Mouse (Mus musculus) c-Kit-positive CD71-negative TER-119-negative erythroid progenitor cells, embryonic 14.5 days (primary cell): ENCODE data around the gene Alox12.

ENCODE experiments used
- DNase-seq: peaks from one replicate; pipeline ENCODE4 v3.0.0-alpha.2; 2013; ENCODE audit warnings: low read depth

Gene Alox12

DNA sequence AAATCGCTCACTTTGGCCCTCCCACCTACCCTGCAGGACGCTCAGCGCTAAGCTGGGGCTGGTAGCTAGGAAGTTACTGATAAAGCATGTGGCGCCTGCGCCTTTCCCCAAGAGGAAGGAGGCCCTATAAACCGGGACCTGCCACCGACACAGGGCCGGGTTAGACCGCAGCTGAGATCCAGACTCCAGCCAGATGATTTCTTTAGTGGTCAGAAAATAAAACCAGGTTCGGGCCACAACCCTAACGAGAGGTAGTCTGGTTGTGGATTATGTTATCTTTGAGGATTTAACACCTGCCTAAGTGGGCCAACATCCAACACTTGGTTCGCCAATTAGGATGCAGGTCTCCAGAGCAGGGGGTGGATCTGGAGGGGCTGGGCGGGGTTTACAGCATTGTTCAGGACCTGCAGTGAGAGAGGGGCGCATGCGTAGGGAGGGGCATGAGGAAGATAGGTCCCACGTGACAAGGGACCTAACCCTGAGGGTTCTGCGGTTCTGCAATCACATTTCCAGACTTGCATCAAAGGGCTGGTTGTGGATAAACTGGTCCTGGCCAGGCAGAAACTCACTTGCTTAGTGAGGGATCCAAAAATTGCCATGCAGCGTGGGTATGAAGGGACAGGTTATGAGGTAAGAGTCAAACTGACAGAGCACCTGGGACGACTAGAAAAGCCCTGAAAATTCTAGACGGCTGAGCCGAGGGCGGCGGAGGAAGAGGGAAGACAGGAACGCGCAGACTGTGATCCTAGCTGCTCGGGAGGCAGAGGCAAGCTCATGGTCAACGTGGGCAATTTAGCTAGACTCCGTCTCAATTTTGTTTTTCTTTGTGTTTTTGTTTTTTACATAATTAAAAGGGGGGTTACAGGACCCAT is 34.2 kb downstream of the Alox12 start, which contains the start of gene Slc16a13:
Slc16a13 (minus strand) TSS at position 334 of the 872 bp plus-strand sequence.
- DNase-seq, result peak; percentile 98

- DNase-seq, result no peak
Observed at GRCm38 (mm10) chr11:70220323-70220722, 34.8 kb downstream of the Alox12 start.

GRCm38 (mm10) chr11:70219873-70220272 is 35.3 kb downstream of the Alox12 start:
- no peak for DNase-seq

DNA sequence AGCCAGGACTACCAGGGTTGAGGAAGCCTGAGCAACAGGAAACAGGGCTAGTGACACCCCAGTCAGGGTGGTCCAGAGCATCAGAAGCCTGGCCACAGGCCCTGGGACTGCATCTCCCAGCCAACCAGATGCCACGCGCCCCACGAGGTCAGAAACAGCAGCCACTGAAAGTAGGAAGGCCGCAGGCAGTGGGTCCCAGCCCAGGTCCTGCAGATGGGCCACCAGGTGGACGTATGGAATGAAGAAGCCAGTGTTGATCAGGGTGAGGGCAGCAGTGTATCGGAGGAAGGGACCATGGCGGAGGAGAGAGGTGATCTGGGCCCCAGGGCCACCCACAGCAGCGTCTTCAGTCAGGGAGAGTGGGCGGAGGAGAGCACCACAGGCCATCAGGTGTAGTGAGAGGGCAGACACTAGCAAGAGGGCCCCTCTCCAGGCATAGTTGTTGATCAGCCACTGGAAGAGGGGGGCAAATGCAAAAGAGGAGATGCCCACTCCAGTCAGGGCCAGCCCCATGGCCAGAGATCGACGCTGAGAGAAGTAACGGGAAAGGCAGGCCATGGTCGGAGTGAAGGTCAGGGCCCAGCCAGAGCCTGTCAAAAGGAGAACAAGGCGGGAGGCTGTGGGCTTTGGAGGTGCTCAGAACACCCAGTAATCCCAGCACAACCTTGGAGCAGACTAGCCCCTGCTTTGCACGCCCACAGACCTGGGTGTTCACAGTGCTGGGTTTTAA is 36.2 kb downstream of the Alox12 start:
- DNase-seq, result no peak

DNA sequence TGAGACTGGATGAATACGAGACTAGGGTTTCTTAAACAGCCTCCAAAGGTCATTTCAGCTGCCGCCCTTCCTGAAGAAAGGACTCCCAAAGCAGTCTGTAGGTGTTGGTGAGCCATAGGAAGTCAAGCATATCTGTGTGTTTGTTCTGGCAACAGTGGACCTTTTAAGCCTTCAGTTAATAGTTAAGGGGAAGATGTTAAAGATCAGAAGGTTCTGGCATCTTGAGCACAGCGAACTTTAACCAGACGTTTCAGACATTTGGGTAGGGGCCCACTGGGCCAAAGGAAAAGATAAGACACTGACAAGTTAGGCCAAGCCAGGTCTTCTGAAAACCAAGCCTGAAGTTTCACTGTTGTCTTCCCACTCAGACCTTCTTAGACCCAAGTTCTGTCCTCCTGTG is 37.1 kb downstream of the Alox12 start:
- no peak for DNase-seq

- no peak for DNase-seq
Observed at GRCm38 (mm10) chr11:70216103-70216502, 39.0 kb downstream of the Alox12 start.

DNA sequence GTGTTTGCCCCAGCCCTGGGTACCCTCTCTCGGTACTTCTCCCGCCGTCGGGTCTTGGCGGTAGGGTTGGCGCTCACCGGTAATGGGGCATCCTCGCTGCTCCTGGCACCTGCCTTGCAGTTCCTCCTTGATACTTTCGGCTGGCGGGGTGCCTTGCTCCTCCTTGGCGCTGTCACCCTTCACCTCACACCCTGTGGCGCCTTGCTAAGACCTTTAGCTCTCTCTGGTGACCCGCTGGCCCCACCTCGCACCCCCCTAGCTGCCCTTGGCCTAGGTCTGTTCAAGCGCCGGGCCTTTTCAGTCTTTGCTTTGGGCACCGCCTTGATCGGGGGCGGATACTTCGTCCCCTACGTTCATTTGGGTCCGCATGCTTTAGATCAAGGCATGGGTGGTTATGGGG is 39.9 kb downstream of the Alox12 start:
- no peak for DNase-seq

DNA sequence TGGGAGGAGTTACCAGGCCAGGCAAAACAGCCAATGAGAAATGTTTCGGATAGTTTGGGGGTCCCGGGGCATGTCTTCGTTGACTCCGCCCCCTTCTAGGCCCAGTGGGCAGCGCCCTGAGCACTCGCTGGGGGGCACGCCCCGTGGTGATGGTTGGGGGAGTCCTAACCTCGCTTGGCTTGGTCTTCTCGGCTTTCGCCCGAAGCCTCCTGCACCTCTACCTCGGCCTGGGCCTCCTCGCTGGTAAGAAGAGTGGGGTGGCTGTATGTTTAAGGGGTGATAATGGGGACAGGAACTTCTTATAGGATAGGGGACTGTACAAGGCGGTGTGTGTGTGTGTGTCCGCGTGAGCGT is 40.3 kb downstream of the Alox12 start:
- DNase-seq, result no peak

DNA sequence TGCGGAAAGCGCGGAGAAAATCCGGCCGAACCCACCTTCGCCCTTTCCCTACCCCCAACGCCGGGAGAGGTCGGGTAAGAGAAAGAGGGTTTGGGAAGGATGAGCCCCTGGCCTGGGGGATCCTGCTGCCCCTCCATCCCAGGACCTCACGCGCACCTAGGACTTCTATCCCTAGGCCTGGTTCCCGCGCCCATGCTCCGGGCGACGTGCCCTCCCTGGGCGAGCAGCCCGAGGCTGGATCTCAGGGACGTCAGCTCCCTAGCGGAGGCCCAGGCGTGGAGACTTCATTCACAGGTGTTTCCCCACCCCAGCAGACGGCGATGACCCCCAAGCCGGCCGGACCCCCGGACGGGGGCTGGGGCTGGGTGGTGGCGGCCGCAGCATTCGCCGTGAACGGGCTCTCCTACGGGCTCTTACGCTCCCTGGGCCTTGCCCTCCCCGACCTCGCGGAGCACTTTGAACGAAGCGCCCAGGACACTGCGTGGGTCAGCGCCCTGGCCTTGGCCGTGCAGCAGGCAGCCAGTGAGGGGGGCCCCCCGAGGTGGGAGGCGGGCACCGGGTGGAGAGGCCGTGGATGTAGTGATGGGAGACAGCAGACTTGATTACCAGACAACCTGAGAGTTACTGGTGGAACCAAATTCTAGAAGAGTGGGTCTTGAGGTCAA is 40.8 kb downstream of the Alox12 start:
- no peak for DNase-seq

DNA sequence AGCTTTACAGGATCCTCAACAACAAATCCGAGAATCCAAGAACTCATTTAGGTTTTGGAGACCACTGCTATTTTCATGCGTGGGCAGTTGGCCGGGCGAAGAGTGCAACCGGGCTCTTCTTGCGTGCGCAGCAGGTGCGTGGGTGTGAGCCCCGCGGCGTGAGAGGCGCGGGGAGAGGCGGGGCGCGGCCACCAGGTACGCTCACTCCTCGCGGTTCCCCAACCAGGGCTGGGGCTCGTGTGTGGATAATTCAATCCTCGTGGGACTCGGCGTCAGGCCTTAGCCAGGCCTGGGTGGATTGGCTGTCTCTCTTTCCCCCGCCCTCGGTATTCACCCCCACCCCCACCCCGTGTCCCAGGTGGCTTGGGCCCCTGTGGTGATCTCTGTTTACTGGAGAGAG is 41.4 kb downstream of the Alox12 start:
- no peak for DNase-seq

GRCm38 (mm10) chr11:70212896-70213295 is 42.3 kb downstream of the Alox12 start:
- peak; percentile 74 for DNase-seq

DNA sequence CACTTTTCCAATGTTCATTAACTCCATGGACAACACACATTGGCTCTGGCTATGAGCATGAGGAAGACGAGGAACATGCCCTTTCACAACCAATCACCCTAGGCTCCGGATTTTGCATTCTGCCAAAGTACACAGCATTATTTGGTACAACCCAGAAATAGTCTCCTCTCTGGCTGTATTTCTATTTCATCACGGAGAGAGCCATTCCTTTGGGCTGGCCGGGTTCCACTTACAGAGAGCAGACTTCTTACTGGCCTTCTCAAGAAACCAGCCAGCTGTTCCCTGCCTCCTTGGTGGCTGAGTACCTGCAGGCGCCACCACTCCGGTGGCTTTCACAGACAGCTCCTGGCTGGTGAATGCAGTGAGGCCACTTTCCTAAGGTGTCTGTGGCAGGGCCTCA is 42.7 kb downstream of the Alox12 start, which contains the start of gene Slc16a11:
Slc16a11 (plus strand) TSS at position 330 of the 400 bp plus-strand sequence.
- DNase-seq, result no peak

DNA sequence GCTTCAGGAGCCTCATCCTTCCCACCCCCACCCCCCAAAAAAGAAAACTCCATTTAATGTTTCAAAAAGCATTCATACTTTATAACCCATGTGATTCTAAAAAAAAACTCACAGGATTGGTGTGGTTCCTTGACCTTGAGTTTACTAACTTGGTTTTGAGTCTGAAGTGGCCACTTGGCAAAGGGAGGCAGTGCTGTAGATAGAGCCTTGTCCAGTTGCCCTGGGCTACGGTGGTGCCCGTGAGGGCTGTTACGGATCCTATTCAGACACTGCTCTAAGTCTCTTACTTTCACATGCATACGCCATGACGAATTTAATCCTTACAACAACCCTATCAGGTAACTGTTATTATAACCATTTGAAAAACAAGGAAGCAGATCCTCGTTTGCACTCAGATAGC is 43.2 kb downstream of the Alox12 start:
- no peak for DNase-seq

DNA sequence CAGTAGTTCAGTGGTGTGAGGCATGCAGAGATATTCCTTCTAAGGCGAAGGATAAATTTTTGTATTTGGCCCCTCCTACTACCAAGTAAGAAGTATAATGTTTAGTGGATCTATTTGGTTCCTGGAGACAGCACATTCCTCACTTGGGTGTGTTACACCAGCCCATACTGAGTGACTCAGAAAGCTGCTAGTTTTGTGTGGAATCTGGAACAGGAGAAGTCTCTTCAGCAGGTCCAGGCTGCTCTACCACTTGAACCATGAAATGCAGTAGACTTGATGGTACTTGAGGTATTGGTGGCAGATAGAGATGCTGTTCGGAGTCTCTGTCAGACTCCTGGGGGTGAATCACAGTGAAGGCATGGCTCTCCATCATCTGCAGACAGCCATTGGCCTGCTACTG is 44.5 kb downstream of the Alox12 start:
- no peak for DNase-seq

DNA sequence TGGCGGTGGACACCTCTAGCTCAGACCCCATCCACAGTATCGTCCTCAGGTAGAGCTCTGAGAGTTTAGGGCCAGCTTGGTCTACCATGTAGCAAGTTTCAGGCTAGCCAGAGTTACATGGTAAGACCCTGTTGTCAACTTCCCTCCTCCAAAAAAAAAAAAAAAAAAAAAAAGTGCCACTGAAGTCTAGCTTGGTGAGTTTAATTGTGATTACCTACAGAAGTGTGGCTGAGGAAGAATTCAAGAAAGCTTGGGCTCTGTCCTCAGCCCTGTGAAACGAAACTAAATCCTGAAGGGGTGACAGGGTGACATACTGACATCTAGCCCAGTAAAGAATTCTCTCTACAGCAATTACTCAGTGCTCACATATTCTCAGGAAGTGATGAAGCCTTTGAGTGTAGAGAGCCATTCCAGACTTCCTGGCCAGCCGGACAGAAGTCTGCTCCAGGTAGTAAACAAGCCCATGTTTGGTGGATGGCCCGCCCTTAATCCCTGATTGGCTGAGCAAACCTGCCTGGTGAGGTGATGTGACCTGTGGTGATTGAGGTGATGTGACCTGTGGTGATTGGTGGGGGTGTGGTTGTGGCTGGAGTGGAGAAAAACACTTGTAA is 46.3 kb downstream of the Alox12 start:
- no peak for DNase-seq

DNA sequence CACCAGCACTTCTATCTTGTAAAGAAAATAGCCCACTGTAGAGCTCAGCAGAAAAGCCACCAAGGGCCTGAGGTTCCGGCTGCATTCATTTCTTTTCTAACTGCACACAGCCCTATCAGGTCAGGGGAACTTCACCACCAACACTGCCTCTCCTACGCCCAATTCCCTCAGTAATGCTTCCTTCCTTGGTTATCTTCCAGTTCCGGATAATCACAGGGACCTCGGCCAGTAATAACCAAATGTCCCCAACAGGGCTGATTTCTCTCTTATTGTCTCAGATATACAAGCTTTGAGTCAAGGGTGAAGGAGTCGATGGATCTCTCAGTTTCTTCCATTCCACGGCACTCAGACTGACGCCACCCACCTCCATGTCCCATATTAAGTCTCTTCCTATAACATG is 47.9 kb downstream of the Alox12 start:
- no peak for DNase-seq

DNA sequence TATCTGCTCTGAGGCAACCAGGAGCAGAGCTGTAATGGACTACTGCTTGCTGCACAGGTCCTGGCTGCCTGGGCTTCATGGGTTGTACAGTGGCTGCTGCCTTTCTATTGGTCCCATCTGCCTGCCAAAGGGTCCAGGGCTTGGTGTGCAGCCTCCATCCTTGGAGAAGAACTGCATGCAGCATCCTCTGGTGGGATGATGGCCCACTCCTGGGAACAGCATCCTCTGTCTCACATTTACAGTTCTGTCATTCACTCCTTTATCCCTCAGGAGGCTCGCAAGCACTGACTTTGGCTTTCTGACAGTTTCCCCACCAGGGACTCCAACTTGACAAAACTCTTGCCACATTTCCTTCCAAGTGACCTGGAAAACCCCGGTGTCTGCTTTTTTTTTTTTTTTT is 48.4 kb downstream of the Alox12 start:
- DNase-seq, result no peak

DNA sequence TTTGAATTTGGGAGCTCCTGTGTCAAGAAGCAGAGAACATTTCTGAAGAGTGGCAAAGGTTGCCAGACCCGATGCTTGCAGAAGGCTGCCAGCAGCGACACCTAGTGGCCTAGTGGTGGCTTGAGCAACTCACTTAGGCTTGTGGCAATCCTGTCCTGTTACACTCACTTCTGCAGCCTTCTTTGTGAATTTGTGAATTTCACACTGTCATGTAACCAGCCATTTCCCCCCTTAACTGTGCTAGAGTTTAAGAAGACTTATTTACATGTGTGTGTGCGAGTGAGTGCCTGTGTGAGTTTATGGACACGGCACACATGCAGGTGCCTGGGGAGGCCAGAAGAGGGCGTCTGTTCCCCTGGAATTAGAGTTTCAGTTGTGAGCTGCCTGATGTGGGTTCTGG is 53.5 kb downstream of the Alox12 start:
- peak; percentile 75 for DNase-seq

DNA sequence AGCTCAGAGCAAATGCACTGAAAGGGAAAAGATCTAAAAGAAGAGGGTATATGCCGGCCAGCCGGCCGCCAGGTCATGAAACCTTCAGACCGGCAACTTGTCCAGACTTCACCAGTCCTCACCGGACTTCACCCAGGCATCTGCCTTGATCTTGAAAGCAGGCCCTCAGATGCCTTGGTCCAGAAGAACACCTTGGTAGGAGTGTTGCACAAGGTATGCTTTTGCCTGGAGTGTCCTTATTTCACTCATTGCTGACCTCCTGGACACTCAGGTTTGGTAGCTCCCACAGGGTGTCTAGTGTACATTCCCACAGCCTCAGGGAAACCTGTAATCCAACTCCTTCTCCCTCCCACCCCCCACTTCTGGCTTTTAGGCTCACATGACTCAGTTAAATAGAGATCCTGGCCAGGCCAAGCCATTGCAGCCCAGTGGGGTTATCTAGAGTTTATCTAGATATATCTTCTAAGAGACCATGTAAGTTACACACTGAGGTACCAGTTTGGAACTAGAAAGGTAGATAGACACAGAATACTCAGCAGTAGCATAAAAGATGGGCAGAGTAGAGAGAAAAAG is 55.0 kb downstream of the Alox12 start:
- no peak for DNase-seq

GRCm38 (mm10) chr11:70199107-70199506 is 56.0 kb downstream of the Alox12 start:
- DNase-seq, result no peak

DNA sequence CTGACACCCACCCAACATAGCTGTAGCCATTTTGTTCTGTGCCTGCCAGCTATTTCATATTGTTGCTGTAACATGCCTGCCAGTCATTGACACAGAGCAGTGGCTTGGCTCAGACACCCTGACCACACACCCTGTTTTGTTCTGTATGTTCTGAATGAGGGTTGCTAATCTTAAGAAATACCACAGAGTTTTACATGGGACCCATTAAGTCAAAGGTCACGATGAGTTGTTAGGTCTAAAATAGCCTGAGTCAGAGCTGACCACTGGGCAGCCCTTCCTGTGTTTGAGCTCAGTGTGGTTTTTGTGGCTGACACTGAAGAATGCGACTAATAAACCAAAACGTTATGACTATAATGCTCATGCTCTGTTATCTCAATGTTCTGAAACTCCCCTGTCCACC is 56.8 kb downstream of the Alox12 start:
- no peak for DNase-seq
